Mouse (Mus musculus) heart, embryonic 15.5 days (tissue): ENCODE measurements around the gene Sclt1. TPM values are rescaled to one million over a fixed set of nuclear protein-coding genes. Genes with fewer than 3 reads are reported as not detected.

Experiments used
- ATAC-seq: fragments of 200-750 bp; cut with Nextera tagmentation; replicated peaks from 2 replicates; pipeline ENCODE4 v1.8.0; 2017; ENCODE audit warnings: low read depth, moderate TSS enrichment; ENCODE audit not compliant: insufficient number of reproducible peaks, insufficient read depth, low FRiP score
- H3K27ac ChIP-seq: fragments of 300-500 bp; sonication (generic); 2 replicates; pipeline ENCODE4 v1.5.1; 2015; ENCODE audit warnings: mild to moderate bottlenecking, inconsistent platforms
- H3K27me3 ChIP-seq: fragments of 300-500 bp; sonication (generic); 2 replicates; pipeline ENCODE4 v1.6.1; 2015; ENCODE audit warnings: inconsistent platforms
- H3K36me3 ChIP-seq: fragments of 300-500 bp; sonication (generic); 2 replicates; pipeline ENCODE4 v1.6.1; 2015; ENCODE audit warnings: mild to moderate bottlenecking, inconsistent platforms
- H3K4me1 ChIP-seq: fragments of 300-500 bp; sonication (generic); replicated peaks from 2 replicates; pipeline ENCODE4 v1.6.1; 2015; ENCODE audit warnings: inconsistent platforms
- H3K4me2 ChIP-seq: fragments of 300-500 bp; sonication (generic); 2 replicates; pipeline ENCODE4 v1.6.1; 2015; ENCODE audit warnings: inconsistent platforms, mild to moderate bottlenecking, moderate library complexity
- H3K4me3 ChIP-seq: fragments of 300-500 bp; sonication (generic); 2 replicates; pipeline ENCODE4 v1.5.1; 2015; ENCODE audit warnings: mild to moderate bottlenecking, inconsistent platforms
- H3K9ac ChIP-seq: fragments of 300-500 bp; sonication (generic); 2 replicates; pipeline ENCODE4 v1.6.1; 2015; ENCODE audit warnings: mild to moderate bottlenecking, inconsistent platforms
- H3K9me3 ChIP-seq: fragments of 300-500 bp; sonication (generic); replicated peaks from 2 replicates; pipeline ENCODE4 v1.6.1; 2016; ENCODE audit warnings: inconsistent platforms
- WGBS: fragments of 180-500 bp; shearing (Covaris S2); methylation state at CpG from one replicate; pipeline ENCODE4 v1.1.7; 2015; ENCODE audit warnings: mixed read lengths; 5-methylcytosine and 5-hydroxymethylcytosine counted together
- polyA plus RNA-seq: library from polyadenylated mRNA; unstranded; fragments of >200 nt; fragmentation: Nextera tagmentation; extraction: Ambion mirVana; gene quantifications from 2 replicates; pipeline ENCODE4 v1.2.1, GENCODE M21; 2015

The Sclt1 gene
- polyA plus RNA-seq, 1 experiment from 2014 or later, result 10.2 TPM

- no peak overlapping the region for H3K4me3 ChIP-seq
- H3K27me3 ChIP-seq, result no peaks in the 10 kb centered on the region
- H3K9ac ChIP-seq, result peak overlapping the region; percentile 31
- H3K4me2 ChIP-seq, result no peak overlapping the region
- peak overlapping the region; percentile 65 for H3K27ac ChIP-seq
- H3K4me1 ChIP-seq, result peaks cover 75% of the 10 kb centered on the region
- no peaks in the 10 kb centered on the region for H3K9me3 ChIP-seq
- H3K36me3 ChIP-seq, result no peaks in the 10 kb centered on the region
- WGBS, result 51% methylated on average over 4 of the region's 4 CpGs
- no peak for ATAC-seq
Observed at GRCm38 (mm10) chr3:41583621-41584020, 158.7 kb downstream of the Sclt1 start.

- Histone ChIP-seq H3K27ac (peak overlapping the region; percentile 31; the same call in 1 of the 2 replicates), H3K4me3 (no peak overlapping the region), H3K27me3 (no peaks in the 10 kb centered on the region), H3K4me1 (peaks cover 74% of the 10 kb centered on the region), H3K9ac (no peak overlapping the region), H3K9me3 (no peaks in the 10 kb centered on the region), H3K36me3 (no peaks in the 10 kb centered on the region), H3K4me2 (no peak overlapping the region)
- 89% methylated on average over 14 of the region's 14 CpGs for WGBS
- ATAC-seq, result no peak
Observed at GRCm38 (mm10) chr3:41583092-41583491, 159.2 kb downstream of the Sclt1 start.

- no peak overlapping the region for H3K27ac ChIP-seq
- H3K4me3 ChIP-seq, result no peak overlapping the region
- peaks cover 70% of the 10 kb centered on the region for H3K4me1 ChIP-seq
- H3K9ac ChIP-seq, result no peak overlapping the region
- ATAC-seq, result no peak
- no peak overlapping the region for H3K4me2 ChIP-seq
- no peaks in the 10 kb centered on the region for H3K27me3 ChIP-seq
- H3K36me3 ChIP-seq, result no peaks in the 10 kb centered on the region
- 77% methylated on average over 7 of the region's 7 CpGs for WGBS
- H3K9me3 ChIP-seq, result no peaks in the 10 kb centered on the region
Observed at GRCm38 (mm10) chr3:41582256-41582655, 160.1 kb downstream of the Sclt1 start.

- no peaks in the 10 kb centered on the region for H3K9me3 ChIP-seq
- H3K9ac ChIP-seq, result no peak overlapping the region
- no peaks in the 10 kb centered on the region for H3K36me3 ChIP-seq
- WGBS, result 67% methylated on average over 8 of the region's 8 CpGs
- ATAC-seq, result no peak
- H3K4me1 ChIP-seq, result peaks cover 63% of the 10 kb centered on the region
- H3K4me2 ChIP-seq, result no peak overlapping the region
- 0 out of 2 replicates have a peak overlapping the region, but pooled peaks have one; percentile 9 for H3K27ac ChIP-seq
- H3K4me3 ChIP-seq, result no peak overlapping the region
- H3K27me3 ChIP-seq, result no peaks in the 10 kb centered on the region
Observed at GRCm38 (mm10) chr3:41581436-41581835, 160.9 kb downstream of the Sclt1 start.

- H3K4me3 ChIP-seq, result no peak overlapping the region
- H3K27ac ChIP-seq, result no peak overlapping the region
- 61% methylated on average over 14 of the region's 14 CpGs for WGBS
- H3K9me3 ChIP-seq, result no peaks in the 10 kb centered on the region
- H3K4me2 ChIP-seq, result no peak overlapping the region
- H3K9ac ChIP-seq, result no peak overlapping the region
- peaks cover 69% of the 10 kb centered on the region for H3K4me1 ChIP-seq
- no peaks in the 10 kb centered on the region for H3K36me3 ChIP-seq
- ATAC-seq, result no peak
- H3K27me3 ChIP-seq, result no peaks in the 10 kb centered on the region
Observed at GRCm38 (mm10) chr3:41580401-41581323, 161.7 kb downstream of the Sclt1 start.

GRCm38 (mm10) chr3:41579873-41580272 lies 162.4 kb downstream of the Sclt1 start:
- no peak overlapping the region for H3K4me2 ChIP-seq
- ATAC-seq, result no peak
- peaks cover 73% of the 10 kb centered on the region for H3K4me1 ChIP-seq
- H3K27ac ChIP-seq, result no peak overlapping the region
- H3K4me3 ChIP-seq, result no peak overlapping the region
- WGBS, result 71% methylated on average over 4 of the region's 4 CpGs
- no peaks in the 10 kb centered on the region for H3K27me3 ChIP-seq
- H3K36me3 ChIP-seq, result no peaks in the 10 kb centered on the region
- H3K9ac ChIP-seq, result no peak overlapping the region
- H3K9me3 ChIP-seq, result no peaks in the 10 kb centered on the region

- H3K4me2 ChIP-seq, result no peak overlapping the region
- H3K9me3 ChIP-seq, result no peaks in the 10 kb centered on the region
- no peak overlapping the region for H3K4me3 ChIP-seq
- ATAC-seq, result no peak
- H3K9ac ChIP-seq, result no peak overlapping the region
- WGBS, result 82% methylated on average over 2 of the region's 2 CpGs
- H3K27me3 ChIP-seq, result no peaks in the 10 kb centered on the region
- H3K36me3 ChIP-seq, result no peaks in the 10 kb centered on the region
- no peak overlapping the region for H3K27ac ChIP-seq
- H3K4me1 ChIP-seq, result peaks cover 67% of the 10 kb centered on the region
Observed at GRCm38 (mm10) chr3:41577240-41577639, 165.1 kb downstream of the Sclt1 start.

Other genes with a start within 250 kb of the Sclt1 start
- 15.9 and 16.0 TPM in 2 replicates for gene Jade1, start 186.8 kb downstream of the Sclt1 start, polyA plus RNA-seq
- 12.8 and 13.7 TPM in 2 replicates for gene D3Ertd751e, start 97 bp upstream of the Sclt1 start, polyA plus RNA-seq